Mouse (Mus musculus): Measurements from ENCODE around the gene Aim2. TPM values are rescaled to one million over a fixed set of nuclear protein-coding genes. Genes with fewer than 3 reads are reported as not detected.

Gene Aim2
- polyA plus RNA-seq, 1 experiment from 2014 or later: 1.5 TPM

GRCm38 (mm10) chr1:173349946-173350345, 733 bp upstream of the Aim2 start:
- Histone ChIP-seq H3K9ac (no peak overlapping the region), H3K4me2 (peak overlapping the region; percentile 36), H3K9me3 (no peaks in the 10 kb centered on the region), H3K4me1 (peaks cover 12% of the 10 kb centered on the region), H3K4me3 (0 out of 2 replicates have a peak overlapping the region, but pooled peaks have one; percentile 9), H3K36me3 (replicated peaks) (peaks cover 13% of the 10 kb centered on the region; the same call in 1 of the 2 replicates), H3K27ac (no peak overlapping the region), H3K27me3 (replicated peaks) (no peaks in the 10 kb centered on the region)
- ATAC-seq (replicated peaks): peak; percentile 78
- WGBS: 5% methylated on average over 6 of the region's 6 CpGs

- Histone ChIP-seq H3K9me3 (no peaks in the 10 kb centered on the region), H3K9ac (no peak overlapping the region), H3K4me3 (no peak overlapping the region), H3K4me1 (peaks cover 22% of the 10 kb centered on the region), H3K27ac (no peak overlapping the region), H3K4me2 (no peak overlapping the region), H3K36me3 (replicated peaks) (no peaks in the 10 kb centered on the region), H3K27me3 (replicated peaks) (no peaks in the 10 kb centered on the region)
- no peak for ATAC-seq (replicated peaks)
- 77% methylated on average over 7 of the region's 7 CpGs for WGBS
Measured at GRCm38 (mm10) chr1:173355107-173355846, 4.6 kb downstream of the Aim2 start.

DNA sequence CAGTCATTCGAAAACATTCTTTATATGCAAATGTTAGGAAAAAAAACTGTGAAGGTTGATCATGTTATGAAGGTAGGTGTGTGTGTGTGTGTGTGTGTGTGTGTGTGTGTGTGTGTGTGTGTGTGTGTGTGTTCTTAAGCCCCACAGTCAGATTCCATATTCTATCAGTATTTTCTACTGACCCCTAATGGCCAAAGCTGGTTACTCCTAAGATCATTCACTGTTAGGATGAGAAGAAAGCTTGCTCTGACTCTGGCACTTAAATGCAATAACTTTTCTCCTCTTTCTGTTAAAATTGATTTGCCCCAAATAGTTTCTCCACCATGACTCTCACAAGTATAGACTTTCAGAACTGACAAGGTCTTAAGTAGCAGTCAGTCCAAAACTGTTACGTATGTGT, 6.0 kb downstream of the Aim2 start:
- no peaks in the 10 kb centered on the region for H3K9me3 ChIP-seq

DNA sequence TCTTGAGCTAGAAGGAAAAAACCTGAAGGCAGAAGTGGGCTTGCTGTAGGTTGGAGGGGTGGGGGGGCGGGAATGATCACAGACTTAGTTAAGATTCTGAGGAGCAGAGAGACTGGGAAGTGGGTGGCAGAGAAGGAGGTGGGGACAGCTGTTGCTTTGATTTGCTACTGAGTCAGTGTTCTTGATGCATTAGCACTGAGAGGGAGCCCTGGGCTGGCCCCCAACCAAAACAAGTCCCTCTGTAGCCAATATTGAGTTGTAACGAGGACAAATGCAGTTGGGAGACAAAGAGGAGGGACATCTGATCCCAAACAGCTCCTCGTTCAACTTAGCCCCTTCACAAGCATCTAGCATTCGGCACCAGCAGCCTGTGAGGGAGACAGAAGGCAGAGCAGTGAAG, 7.1 kb downstream of the Aim2 start:
- Histone ChIP-seq H3K9ac (no peak overlapping the region), H3K4me3 (no peak overlapping the region), H3K4me1 (peaks cover 28% of the 10 kb centered on the region), H3K9me3 (no peaks in the 10 kb centered on the region), H3K36me3 (replicated peaks) (no peaks in the 10 kb centered on the region), H3K27me3 (replicated peaks) (no peaks in the 10 kb centered on the region), H3K27ac (0 out of 2 replicates have a peak overlapping the region, but pooled peaks have one; percentile 3), H3K4me2 (no peak overlapping the region)
- ATAC-seq (replicated peaks): no peak; the same call in 1 of the 2 replicates
- WGBS: 40% methylated on average over 4 of the region's 4 CpGs

More for the DNA sequence above, 6.0 kb downstream of the Aim2 start:
- H3K27ac ChIP-seq: no peak overlapping the region
- peaks cover 27% of the 10 kb centered on the region for H3K4me1 ChIP-seq
- no peaks in the 10 kb centered on the region for H3K27me3 ChIP-seq (replicated peaks)
- H3K9ac ChIP-seq: no peak overlapping the region
- H3K36me3 ChIP-seq (replicated peaks): no peaks in the 10 kb centered on the region
- WGBS: 93% methylated on average over 2 of the region's 2 CpGs
- no peak overlapping the region for H3K4me3 ChIP-seq
- ATAC-seq (replicated peaks): no peak
- H3K4me2 ChIP-seq: no peak overlapping the region

GRCm38 (mm10) chr1:173359590-173360290, 9.1 kb downstream of the Aim2 start:
- no peak overlapping the region for H3K4me2 ChIP-seq
- 39% methylated on average over 4 of the region's 4 CpGs for WGBS
- no peak overlapping the region for H3K27ac ChIP-seq
- H3K36me3 ChIP-seq (replicated peaks): no peaks in the 10 kb centered on the region
- no peaks in the 10 kb centered on the region for H3K9me3 ChIP-seq
- H3K4me3 ChIP-seq: no peak overlapping the region
- H3K9ac ChIP-seq: no peak overlapping the region
- ATAC-seq (replicated peaks): no peak
- H3K4me1 ChIP-seq: peaks cover 44% of the 10 kb centered on the region
- no peaks in the 10 kb centered on the region for H3K27me3 ChIP-seq (replicated peaks)

DNA sequence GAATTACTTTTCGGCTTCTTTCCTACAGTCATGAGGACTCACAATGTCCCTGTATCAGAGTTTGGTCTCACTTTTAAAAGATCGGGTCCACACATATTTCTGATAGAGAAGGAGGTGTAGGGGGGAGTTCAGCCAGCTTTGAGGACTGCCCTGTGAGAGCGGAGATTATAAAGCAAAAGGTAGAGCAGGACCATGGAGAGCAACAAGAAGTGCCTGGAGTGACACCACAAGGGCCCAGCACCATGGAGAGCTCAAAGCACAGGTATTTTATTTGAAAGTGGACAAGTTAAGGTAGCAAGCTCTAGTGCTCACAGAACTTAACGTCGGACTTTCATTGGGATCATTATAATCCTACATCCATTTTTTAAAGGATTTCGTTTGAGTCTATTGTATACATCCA, 11.0 kb downstream of the Aim2 start:
- Histone ChIP-seq H3K27ac (no peak overlapping the region), H3K36me3 (replicated peaks) (no peaks in the 10 kb centered on the region), H3K4me1 (peaks cover 56% of the 10 kb centered on the region), H3K9me3 (no peaks in the 10 kb centered on the region), H3K4me2 (no peak overlapping the region), H3K9ac (no peak overlapping the region), H3K4me3 (no peak overlapping the region), H3K27me3 (replicated peaks) (no peaks in the 10 kb centered on the region)
- 56% methylated on average over 6 of the region's 6 CpGs for WGBS
- no peak for ATAC-seq (replicated peaks)

DNA sequence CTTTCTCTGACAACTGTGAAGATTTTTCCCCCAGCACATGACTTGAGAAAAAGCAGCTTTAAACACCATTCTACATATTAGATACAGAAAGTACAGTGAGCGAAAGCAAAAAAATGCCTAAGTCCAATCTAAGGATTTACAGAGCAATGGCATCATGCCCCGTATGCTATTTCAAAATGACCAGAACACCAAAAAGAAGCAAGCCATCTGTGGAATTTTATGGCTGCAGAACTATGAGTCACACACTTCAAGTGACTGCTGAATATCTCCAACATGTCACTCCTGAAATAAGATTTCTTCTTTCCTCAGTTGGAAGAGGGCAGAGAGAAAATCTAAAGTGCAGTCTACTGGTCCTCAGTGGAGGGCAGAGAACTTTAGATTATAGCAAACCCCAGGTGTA, 12.8 kb downstream of the Aim2 start:
- 95% methylated on average over 2 of the region's 2 CpGs for WGBS
- no peak overlapping the region for H3K9ac ChIP-seq
- H3K4me3 ChIP-seq: no peak overlapping the region
- peaks cover 60% of the 10 kb centered on the region for H3K4me1 ChIP-seq
- no peak overlapping the region for H3K27ac ChIP-seq
- H3K36me3 ChIP-seq (replicated peaks): no peaks in the 10 kb centered on the region
- H3K4me2 ChIP-seq: no peak overlapping the region
- H3K27me3 ChIP-seq (replicated peaks): no peaks in the 10 kb centered on the region
- H3K9me3 ChIP-seq: no peaks in the 10 kb centered on the region
- ATAC-seq (replicated peaks): no peak

DNA sequence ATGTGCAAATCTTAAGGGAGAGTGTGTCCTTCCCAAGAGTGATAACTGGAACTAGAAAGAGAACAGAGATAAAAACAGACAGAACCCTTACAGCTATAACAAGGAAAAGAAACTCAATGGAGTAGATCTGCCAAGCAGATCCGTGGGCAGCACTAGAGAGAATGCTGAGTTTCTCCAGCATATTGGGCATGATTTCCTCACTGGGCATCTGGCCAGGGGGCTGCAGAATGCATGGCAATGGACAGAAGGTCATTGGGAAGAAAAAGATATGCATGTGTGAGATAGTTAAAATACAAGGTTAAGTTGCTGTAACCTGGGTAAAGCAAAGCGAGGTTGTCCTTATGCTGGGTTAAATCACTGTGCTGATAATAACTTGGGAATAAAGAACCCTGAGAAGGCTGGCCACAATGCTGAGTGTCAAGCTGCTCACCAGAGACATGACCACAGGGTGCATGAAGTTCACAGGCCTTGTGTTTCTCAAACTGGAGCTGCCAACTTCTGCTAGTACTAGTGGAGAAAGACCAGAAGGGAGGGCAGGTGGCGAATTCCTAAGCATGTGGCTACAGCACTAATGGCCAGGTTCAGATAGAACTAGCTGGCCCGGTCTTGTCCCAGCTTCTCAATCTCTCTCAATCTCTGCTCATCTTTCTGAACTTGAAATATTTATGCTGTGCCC, 13.6 kb downstream of the Aim2 start:
- no peak for ATAC-seq (replicated peaks)
- H3K4me1 ChIP-seq: peaks cover 53% of the 10 kb centered on the region
- no peak overlapping the region for H3K4me2 ChIP-seq
- H3K36me3 ChIP-seq (replicated peaks): no peaks in the 10 kb centered on the region
- no peak overlapping the region for H3K27ac ChIP-seq
- no peak overlapping the region for H3K9ac ChIP-seq
- H3K27me3 ChIP-seq (replicated peaks): no peaks in the 10 kb centered on the region
- WGBS: 89% methylated on average over 4 of the region's 4 CpGs
- no peak overlapping the region for H3K4me3 ChIP-seq
- no peaks in the 10 kb centered on the region for H3K9me3 ChIP-seq

GRCm38 (mm10) chr1:173365970-173366409, 15.3 kb downstream of the Aim2 start:
- Histone ChIP-seq H3K4me2 (peak overlapping the region; percentile 85), H3K4me1 (peaks cover 42% of the 10 kb centered on the region), H3K9ac (peak overlapping the region; percentile 99), H3K4me3 (peak overlapping the region; percentile 99), H3K36me3 (replicated peaks) (no peaks in the 10 kb centered on the region), H3K27ac (peak overlapping the region; percentile 96), H3K27me3 (replicated peaks) (no peaks in the 10 kb centered on the region), H3K9me3 (no peaks in the 10 kb centered on the region)
- ATAC-seq (replicated peaks): peak; percentile 29
- under 1% methylated on average over 13 of the region's 13 CpGs for WGBS

DNA sequence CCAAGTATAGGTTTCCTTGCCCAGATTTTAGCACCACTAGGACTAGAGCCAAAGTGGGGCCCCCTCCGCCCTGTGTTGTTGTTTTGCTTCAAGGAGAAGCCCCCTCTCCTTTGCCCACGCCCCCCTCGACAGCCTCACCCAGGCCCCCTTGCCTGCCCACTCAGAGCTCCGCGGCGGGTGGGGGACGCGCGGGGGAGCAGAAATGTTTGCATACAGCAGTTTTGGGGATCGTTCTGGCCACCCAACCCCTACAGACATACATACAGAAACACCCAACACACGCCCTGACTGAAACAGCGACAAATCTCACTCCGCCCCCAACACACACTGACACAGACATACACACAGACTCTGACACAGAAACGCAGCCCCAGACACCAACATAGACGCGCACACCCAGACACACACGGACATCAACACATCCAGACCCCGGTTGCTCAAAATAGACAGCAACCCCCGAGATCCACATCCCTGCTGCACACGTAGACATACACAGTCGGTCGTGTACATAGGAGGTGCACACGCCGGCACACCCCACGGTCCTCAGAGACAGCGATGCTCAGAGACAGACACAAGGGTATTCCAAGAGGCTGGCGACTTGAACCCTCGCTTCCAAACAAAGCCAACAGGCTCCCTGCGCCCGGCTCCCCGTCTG, 16.1 kb downstream of the Aim2 start:
- under 1% methylated on average over 31 of the region's 31 CpGs for WGBS
- H3K4me3 ChIP-seq: peak overlapping the region; percentile 99
- no peaks in the 10 kb centered on the region for H3K9me3 ChIP-seq
- H3K27ac ChIP-seq: peak overlapping the region; percentile 96
- peak overlapping the region; percentile 85 for H3K4me2 ChIP-seq
- H3K9ac ChIP-seq: peak overlapping the region; percentile 99
- H3K36me3 ChIP-seq (replicated peaks): no peaks in the 10 kb centered on the region
- H3K27me3 ChIP-seq (replicated peaks): no peaks in the 10 kb centered on the region
- ATAC-seq (replicated peaks): peak; percentile 79
- peaks cover 35% of the 10 kb centered on the region for H3K4me1 ChIP-seq

DNA sequence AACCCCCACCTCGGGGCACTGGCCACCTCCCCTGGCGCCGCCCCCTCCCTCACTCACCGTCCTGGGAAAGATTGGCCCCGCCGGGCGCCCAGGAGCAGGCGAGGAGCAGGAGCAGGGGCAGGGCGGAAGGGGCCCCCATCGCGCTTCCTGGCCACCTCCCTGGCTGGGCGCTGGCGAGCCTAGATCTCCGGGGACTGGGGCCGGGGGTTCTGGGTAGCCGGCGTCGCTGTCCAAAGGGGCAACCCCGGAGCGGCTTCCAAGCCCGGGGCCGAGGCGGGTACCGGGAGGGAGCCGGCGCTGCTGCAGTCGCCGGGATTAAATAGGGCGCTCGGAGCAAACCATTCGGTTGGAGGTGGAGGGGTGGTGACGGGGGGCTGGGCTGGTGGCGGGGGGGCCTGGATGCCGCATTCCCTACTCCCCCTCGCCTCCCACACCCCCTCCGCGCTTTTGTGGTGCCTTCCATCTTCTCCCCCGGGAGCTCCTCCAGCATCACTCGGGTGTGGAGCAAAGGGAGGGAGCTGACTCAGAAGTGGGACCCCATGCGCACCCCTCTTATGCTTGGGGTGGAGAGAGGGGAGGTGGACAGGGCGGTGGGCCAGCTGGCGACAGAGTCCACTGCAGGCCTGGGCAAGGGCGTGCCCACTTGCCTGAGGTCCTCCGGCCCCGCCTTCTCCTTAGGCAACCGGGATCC, 16.8 kb downstream of the Aim2 start, which contains the start of gene Cadm3:
TSS of gene Cadm3 (minus strand) at position 340 of the 691 bp plus-strand sequence.
- Histone ChIP-seq H3K27ac (peak within 1 kb of the TSS; percentile 96), H3K4me1 (peaks cover 35% of the 10 kb centered on the region), H3K4me2 (peak within 1 kb of the TSS; percentile 85), H3K36me3 (replicated peaks) (no peaks in the 10 kb centered on the region), H3K9ac (peak within 1 kb of the TSS; percentile 99), H3K9me3 (no peaks in the 10 kb centered on the region), H3K27me3 (replicated peaks) (no peaks in the 10 kb centered on the region), H3K4me3 (peak within 1 kb of the TSS; percentile 99)
- 0% methylated on average over 45 of the region's 46 CpGs for WGBS
- ATAC-seq (replicated peaks): peak; percentile 91

Data from midbrain, embryonic 15.5 days (tissue).